Mouse (Mus musculus) erythroid progenitor cell, adult 5-6 weeks (primary cell): Measurements from ENCODE around the gene Rpl31. TPM values are rescaled to one million over a fixed set of nuclear protein-coding genes. Genes with fewer than 3 reads are reported as not detected.

ENCODE experiments used
- ATAC-seq: replicated peaks from 2 replicates; pipeline ENCODE4 v1.8.0; 2016; ENCODE audit warnings: moderate number of reproducible peaks, mild to moderate bottlenecking, moderate TSS enrichment, inconsistent platforms; ENCODE audit not compliant: poor library complexity, low FRiP score, severe bottlenecking
- total RNA-seq, 2 experiments: library from RNA; stranded (forward) in 1 of 2; stranded (reverse) in 1 of 2; fragments of 150-400 nt in 1 of 2; fragments of 186-747, 209-891 nt in 1 of 2; gene quantifications; 2 replicates each; pipeline versions ENCODE4 v1.2.3 to v1.2.4; 2015 to 2017; ENCODE audit warnings: low replicate concordance in 2 of 2

Rpl31 gene
- total RNA-seq (2015; ENCODE audit: low replicate concordance) (594 and 705 TPM in 2 replicates), total RNA-seq (2017; ENCODE audit: low replicate concordance) (131 and 152 TPM in 2 replicates)

DNA sequence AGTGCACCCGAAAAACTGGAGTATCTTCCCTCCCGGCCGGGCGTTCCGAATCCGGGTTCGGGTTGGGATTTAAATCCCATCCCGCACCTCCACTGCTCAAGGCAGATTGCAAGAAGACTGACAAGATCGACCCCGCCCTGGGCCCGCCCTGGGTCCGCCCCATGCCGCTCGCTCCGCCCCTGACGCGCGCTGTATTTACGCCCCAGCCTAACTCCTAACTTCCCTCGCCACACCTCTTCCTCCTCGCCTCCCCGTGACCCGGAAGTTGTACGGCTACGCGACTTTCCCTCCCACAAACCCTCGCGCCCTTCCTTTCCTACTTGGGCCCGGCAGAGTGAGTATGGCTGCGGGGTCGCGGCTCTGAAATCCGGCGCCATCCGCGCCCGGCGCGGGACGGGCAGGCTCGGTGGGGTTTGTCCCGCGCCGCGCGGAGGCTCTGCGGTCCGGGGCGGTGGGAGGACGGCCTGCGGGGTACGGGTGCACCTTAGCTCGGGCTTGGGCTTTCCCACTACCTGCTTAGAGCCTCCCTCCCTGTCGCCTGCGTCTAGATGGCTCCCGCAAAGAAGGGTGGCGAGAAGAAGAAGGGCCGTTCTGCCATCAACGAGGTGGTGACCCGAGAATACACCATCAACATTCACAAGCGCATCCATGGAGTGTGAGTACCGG, at the start of gene Rpl31:
Gene Rpl31 (plus strand): TSS at position 242 of the 666 bp plus-strand sequence.
- peak; percentile 98 for ATAC-seq

GRCm38 (mm10) chr1:39317935-39318334, 49.7 kb upstream of the Rpl31 start:
- no peak for ATAC-seq

DNA sequence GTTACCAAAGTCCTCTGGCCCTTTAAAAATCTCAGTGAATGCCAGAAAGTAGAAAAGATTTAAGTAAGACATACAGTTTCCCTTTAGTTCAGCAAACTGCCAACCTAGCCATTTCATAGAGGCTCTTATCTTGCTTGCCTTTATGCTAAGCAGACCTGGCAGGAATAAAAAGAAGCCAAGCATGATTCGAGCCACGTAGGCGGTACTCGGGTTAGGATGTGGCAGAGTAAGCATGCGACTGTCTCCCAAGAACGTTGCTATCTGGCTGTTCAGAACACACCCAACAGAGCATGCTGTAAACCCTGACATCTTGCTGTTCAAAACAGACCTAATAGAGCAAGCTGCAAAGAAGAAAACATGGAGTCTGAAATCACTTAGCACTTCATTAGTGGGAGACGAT, 48.8 kb upstream of the Rpl31 start:
- ATAC-seq = no peak

GRCm38 (mm10) chr1:39321954-39322353, 45.7 kb upstream of the Rpl31 start:
- ATAC-seq = no peak

DNA sequence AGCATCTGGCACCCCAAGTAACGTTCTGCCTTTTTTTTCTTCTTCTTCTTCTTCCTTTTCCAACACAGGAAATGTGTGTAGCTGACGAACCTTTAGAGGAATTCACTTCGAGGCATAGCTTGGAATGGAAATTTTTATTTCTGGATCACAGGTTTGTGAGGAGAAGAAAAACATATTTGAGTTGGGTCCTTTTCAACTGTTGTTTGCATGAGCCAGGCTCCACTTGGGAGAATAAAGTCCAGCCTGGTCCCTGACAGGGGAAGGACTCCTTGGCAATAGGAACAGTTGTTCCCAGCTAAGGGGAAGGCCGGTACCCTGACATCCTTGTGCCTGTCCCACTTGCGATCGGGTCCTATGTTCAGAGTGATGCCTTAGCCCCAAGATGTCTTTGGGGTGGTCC, 42.4 kb upstream of the Rpl31 start:
- no peak for ATAC-seq

- ATAC-seq = no peak
These were observed 40.1 kb upstream of the Rpl31 start for GRCm38 (mm10) chr1:39327546-39327945.

DNA sequence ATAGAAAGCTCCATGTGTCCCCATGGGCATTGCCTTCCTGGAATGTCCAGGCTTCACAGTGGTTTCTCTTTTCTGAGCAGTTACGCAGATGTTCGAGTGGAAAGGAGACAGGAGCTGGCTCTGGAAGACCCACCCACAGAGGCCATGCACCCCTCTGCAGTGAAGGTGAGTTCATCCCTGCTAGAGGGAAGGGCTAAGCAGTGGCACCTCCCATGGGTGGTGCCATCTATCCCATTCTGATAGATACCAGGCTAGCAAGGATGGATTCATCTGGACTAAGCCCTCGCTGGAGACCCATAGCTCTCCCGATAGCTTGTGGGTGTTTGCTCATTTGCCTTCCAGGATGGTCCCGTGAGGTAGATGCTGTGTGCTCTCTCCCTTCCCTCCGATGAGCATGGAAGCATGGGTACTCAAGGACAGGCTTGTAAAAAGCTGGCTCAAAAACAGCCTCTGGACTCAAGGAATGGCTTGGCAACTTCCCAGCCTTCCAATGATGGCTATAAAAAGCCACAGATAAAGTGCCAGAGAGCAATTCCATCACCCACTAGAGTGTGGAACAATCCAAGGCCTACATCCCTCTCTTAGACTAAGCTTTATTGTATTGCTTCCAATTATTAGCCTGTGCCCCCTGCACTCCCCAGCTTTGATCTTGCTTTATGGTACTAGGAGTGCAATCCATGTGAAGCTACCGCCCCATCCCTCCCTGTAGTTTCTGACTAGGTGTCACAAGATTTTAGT, 36.6 kb upstream of the Rpl31 start:
- ATAC-seq = no peak

DNA sequence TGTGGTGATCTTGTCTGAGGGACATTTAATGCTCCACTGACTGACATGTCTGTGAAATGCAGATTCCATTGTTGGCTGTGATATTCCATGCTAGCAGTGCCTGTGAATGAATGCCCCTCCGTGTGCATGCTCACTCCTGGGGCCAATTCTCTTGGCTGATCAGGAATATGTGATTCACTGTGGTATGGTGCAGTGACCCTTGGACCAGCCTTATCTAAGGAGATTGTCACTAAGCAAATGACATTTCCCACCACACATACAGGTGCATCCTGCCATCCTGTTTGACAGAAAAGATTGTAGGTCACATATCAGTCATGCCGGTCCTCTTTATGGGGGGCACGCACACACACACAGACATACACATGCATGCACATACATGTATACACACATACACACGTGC, 35.2 kb upstream of the Rpl31 start:
- no peak for ATAC-seq

GRCm38 (mm10) chr1:39335561-39336196, 32.0 kb upstream of the Rpl31 start:
- ATAC-seq = no peak

DNA sequence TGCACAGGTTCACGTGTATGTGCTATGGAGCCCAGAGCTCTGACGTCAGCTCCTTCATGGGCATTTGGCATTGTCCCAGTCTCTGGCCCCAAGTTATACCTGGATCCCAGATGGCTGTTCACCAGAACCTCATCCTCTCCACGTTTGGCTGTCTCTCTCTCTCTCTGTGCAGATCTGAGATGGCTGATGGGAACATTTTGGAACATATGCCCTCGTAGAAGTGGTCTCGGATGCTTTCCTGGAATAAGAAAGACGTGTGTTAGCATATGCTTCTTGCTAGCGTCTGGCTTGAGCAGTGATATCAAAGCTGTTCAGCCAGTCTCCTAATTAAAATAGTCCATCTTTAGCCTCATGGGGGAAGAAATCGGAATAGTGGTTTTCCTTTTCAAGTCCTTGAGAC, 30.9 kb upstream of the Rpl31 start:
- ATAC-seq = no peak

GRCm38 (mm10) chr1:39338831-39339230, 28.8 kb upstream of the Rpl31 start:
- ATAC-seq = no peak

DNA sequence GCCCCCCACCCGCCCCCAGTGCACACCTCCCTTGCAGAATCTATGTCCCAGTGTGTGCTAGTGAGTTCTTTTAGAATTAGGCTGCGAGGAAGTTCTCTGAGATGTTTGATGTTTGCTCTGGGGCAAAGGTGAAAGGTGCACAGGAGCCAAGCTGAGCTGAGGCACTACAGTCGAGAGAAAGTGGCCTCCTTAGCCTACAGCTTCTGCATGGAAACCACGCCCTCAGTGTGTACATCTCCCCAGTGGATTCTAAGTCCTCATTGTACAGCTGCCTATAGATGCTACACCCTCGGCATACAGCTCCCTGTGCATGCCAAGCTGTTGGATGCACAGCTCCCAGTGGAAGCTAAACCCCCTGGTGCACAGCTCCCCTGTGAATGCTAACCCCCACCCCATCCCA, 28.2 kb upstream of the Rpl31 start:
- no peak for ATAC-seq

- ATAC-seq = no peak
These were observed 27.5 kb upstream of the Rpl31 start for GRCm38 (mm10) chr1:39340156-39340555.

- ATAC-seq = no peak
These were observed 27.0 kb upstream of the Rpl31 start for GRCm38 (mm10) chr1:39340647-39341046.

GRCm38 (mm10) chr1:39341807-39342206, 25.8 kb upstream of the Rpl31 start:
- ATAC-seq = no peak

- no peak for ATAC-seq
These were observed 24.4 kb upstream of the Rpl31 start for GRCm38 (mm10) chr1:39343242-39343641.

GRCm38 (mm10) chr1:39344981-39345600, 22.6 kb upstream of the Rpl31 start:
- ATAC-seq = no peak

GRCm38 (mm10) chr1:39349001-39349400, 18.6 kb upstream of the Rpl31 start:
- no peak for ATAC-seq

GRCm38 (mm10) chr1:39349427-39349826, 18.2 kb upstream of the Rpl31 start:
- no peak for ATAC-seq

GRCm38 (mm10) chr1:39361754-39362514, 5.7 kb upstream of the Rpl31 start:
- ATAC-seq = no peak
